Mouse (Mus musculus): ENCODE measurements around the gene Naa20. TPM values are rescaled to one million over a fixed set of nuclear protein-coding genes. Genes with fewer than 3 reads are reported as not detected.
"Not testable (repeated sequence)": the region's sequence is repeated elsewhere in the genome, so short reads cannot be mapped to it uniquely, and the experiment has no call there.

Gene Naa20
- polyA plus RNA-seq, 1 experiment from 2014 or later = 186 TPM

DNA sequence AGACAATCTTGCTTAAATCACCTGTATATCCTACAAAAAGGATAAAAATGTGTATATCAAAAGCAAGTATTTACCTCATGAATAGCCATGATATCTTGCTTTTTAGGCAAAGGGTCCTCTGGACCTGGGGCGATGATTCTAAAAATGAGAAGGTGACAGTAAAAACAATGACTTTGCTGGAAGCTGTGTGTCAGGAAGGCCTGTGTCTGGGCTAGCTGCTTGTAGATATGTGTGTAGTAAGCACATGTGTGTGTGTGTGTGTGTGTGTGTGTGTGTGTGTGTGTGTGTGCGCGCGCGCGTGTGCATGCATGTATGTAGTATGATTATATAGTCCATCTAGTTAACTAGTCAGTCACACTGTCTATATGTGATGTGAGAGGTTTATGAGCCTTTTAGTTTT is 8.1 kb upstream of the Naa20 start:
- Histone ChIP-seq H3K4me2 (ENCODE audit: low read depth, low read length) (no peak overlapping the region), H3K4me1 (ENCODE audit: control insufficient read depth, insufficient read depth, low read length) (peaks cover 9% of the 10 kb centered on the region), H3K9me3 (ENCODE audit: control insufficient read depth, low read length) (no peaks in the 10 kb centered on the region), H3K36me3 (ENCODE audit: control insufficient read depth, insufficient read depth, low read length) (no peaks in the 10 kb centered on the region), H3K27me3 (replicated peaks; ENCODE audit: control insufficient read depth, insufficient read depth, low read length) (no peaks in the 10 kb centered on the region), H3K4me3 (ENCODE audit: low read depth, low read length) (no peak overlapping the region), H3K27ac (replicated peaks; ENCODE audit: low read depth, low read length) (no peak overlapping the region), H3K9ac (ENCODE audit: low read depth, low read length) (no peak overlapping the region)
- 100% methylated on average over 6 of the region's 6 CpGs for WGBS
- ATAC-seq (ENCODE audit: low read depth) (no peak), DNase-seq (ENCODE audit: low spot score) (no peak)

- Histone ChIP-seq H3K27me3 (replicated peaks; ENCODE audit: control insufficient read depth, insufficient read depth, low read length) (no peaks in the 10 kb centered on the region), H3K4me1 (ENCODE audit: control insufficient read depth, insufficient read depth, low read length) (no peaks in the 10 kb centered on the region), H3K9me3 (ENCODE audit: control insufficient read depth, low read length) (no peaks in the 10 kb centered on the region), H3K4me3 (ENCODE audit: low read depth, low read length) (no peak overlapping the region), H3K27ac (replicated peaks; ENCODE audit: low read depth, low read length) (no peak overlapping the region), H3K36me3 (ENCODE audit: control insufficient read depth, insufficient read depth, low read length) (no peaks in the 10 kb centered on the region), H3K9ac (ENCODE audit: low read depth, low read length) (no peak overlapping the region), H3K4me2 (ENCODE audit: low read depth, low read length) (no peak overlapping the region)
- DNase-seq (ENCODE audit: low spot score) (no peak), ATAC-seq (ENCODE audit: low read depth) (no peak)
- 76% methylated on average over 9 of the region's 9 CpGs for WGBS
Observed at GRCm38 (mm10) chr2:145898106-145898505, 3.8 kb upstream of the Naa20 start.

DNA sequence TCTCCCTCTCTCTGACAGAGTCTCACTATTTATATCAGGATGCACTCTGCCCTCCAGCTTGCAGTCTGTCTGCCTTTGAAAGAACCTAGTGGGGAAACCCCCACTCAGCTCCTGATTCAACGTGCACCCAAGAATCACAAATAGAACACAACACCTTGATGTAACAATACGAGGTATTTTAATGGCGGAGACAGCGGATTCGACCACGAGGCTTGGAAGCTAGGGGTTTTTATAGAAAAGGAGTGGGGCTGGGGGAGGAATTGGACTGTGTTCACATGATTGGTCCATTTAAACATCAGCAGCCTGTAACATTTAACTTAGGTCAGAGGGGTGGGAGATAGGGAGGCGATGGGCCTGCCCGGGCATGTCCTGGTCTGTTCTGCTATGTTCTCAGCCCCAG is 1.6 kb upstream of the Naa20 start:
- WGBS = 73% methylated on average over 6 of the region's 8 CpGs
- H3K4me2 ChIP-seq (ENCODE audit: low read depth, low read length); H3K36me3 ChIP-seq (ENCODE audit: control insufficient read depth, insufficient read depth, low read length); H3K9me3 ChIP-seq (ENCODE audit: control insufficient read depth, low read length); ATAC-seq (ENCODE audit: low read depth); H3K27me3 ChIP-seq (replicated peaks; ENCODE audit: control insufficient read depth, insufficient read depth, low read length); H3K4me3 ChIP-seq (ENCODE audit: low read depth, low read length); DNase-seq (ENCODE audit: low spot score); H3K9ac ChIP-seq (ENCODE audit: low read depth, low read length); H3K27ac ChIP-seq (replicated peaks; ENCODE audit: low read depth, low read length): not testable (repeated sequence)
- H3K4me1 ChIP-seq (ENCODE audit: control insufficient read depth, insufficient read depth, low read length) = peaks cover 16% of the 10 kb centered on the region

DNA sequence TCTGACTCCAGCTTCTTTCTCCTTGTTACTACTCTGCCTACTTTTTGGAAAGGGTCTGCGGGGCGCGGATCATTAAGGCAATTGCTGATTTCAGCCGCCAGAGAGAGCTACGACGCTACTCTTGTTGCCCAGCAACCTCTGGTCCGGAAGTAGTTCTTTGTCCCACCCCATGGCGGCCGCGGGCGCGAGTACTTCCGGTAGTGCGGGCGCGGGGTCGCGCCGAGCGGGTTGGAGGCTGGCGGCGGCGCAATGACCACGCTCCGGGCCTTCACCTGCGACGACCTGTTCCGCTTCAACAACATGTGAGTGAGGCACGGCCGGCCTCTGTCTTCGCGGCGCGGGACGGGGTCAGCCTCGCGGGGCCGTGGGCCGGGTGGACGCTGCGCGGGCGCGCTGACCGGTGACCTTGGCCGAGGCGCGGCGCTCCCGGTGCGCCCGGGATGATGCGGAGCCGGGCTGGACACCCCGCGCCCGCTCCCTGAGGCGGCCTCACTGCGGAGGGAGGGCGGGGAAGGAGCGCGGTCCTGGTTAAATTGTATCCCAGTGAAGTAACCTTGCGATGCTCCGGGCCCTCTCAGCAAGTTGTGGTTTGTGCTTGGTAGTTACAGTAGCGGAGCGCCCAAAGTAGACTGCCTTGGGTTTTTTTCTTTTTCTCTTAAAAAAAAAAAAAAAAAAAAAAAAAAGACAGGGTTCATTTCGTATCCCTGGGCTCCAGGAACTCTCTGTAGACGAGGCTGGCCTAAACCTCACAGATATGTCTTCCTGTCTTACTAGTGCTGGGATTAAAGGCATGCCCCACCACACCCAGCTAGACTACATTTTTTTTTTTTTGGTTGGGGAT is 1.4 kb downstream of the Naa20 start:
- DNase-seq (ENCODE audit: low spot score) = peak; percentile 96
- H3K36me3 ChIP-seq (ENCODE audit: control insufficient read depth, insufficient read depth, low read length) = peaks cover 9% of the 10 kb centered on the region; the same call in 1 of the 2 replicates
- peak overlapping the region; percentile 98 for H3K4me3 ChIP-seq (ENCODE audit: low read depth, low read length)
- H3K4me1 ChIP-seq (ENCODE audit: control insufficient read depth, insufficient read depth, low read length) = peaks cover 17% of the 10 kb centered on the region
- peak; percentile 97 for ATAC-seq (ENCODE audit: low read depth)
- H3K9me3 ChIP-seq (ENCODE audit: control insufficient read depth, low read length) = no peaks in the 10 kb centered on the region
- H3K4me2 ChIP-seq (ENCODE audit: low read depth, low read length) = peak overlapping the region; percentile 78
- peak overlapping the region; percentile 97 for H3K9ac ChIP-seq (ENCODE audit: low read depth, low read length)
- WGBS = under 1% methylated on average over 35 of the region's 68 CpGs
- no peaks in the 10 kb centered on the region for H3K27me3 ChIP-seq (replicated peaks; ENCODE audit: control insufficient read depth, insufficient read depth, low read length)
- H3K27ac ChIP-seq (replicated peaks; ENCODE audit: low read depth, low read length) = peak overlapping the region; percentile 87

DNA sequence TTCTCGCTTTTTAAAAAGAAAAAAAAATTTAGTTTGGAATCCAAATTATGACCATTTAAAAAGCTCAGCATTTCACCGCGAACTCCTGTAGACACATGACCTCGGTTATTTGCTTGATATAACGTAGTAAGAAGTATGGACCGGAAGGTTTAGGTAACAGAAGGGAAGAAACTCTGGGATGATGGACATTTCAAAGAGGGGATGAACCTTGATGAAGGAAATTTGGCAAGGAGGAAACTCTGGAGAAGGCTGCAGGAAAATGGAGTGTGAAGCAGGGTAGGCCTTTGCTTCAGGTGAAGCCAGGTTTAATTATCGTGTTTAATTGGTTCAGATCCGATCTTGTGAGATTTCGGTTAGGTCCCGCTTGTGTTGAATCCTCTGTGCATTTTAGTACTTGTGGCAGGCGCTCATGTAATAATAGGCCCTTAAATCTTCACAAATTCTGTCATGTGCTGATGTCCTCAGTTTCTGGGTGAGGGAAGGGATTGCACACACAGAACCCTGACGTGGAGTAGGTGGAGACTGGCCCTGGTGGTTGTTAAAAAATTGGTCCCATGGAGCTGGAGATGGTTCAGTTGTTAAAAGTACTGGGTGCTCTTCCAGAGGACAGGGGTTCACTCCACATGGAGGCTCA is 2.2 kb downstream of the Naa20 start:
- H3K27ac ChIP-seq (replicated peaks; ENCODE audit: low read depth, low read length) = no peak overlapping the region; the same call in 1 of the 2 replicates
- peaks cover 17% of the 10 kb centered on the region; the same call in 1 of the 2 replicates for H3K36me3 ChIP-seq (ENCODE audit: control insufficient read depth, insufficient read depth, low read length)
- no peaks in the 10 kb centered on the region for H3K9me3 ChIP-seq (ENCODE audit: control insufficient read depth, low read length)
- WGBS = 25% methylated on average over 12 of the region's 12 CpGs
- DNase-seq (ENCODE audit: low spot score) (no peak), ATAC-seq (ENCODE audit: low read depth) (no peak)
- peak overlapping the region; percentile 98 for H3K4me3 ChIP-seq (ENCODE audit: low read depth, low read length)
- H3K4me1 ChIP-seq (ENCODE audit: control insufficient read depth, insufficient read depth, low read length) = peaks cover 17% of the 10 kb centered on the region
- no peaks in the 10 kb centered on the region for H3K27me3 ChIP-seq (replicated peaks; ENCODE audit: control insufficient read depth, insufficient read depth, low read length)
- H3K4me2 ChIP-seq (ENCODE audit: low read depth, low read length) = peak overlapping the region; percentile 78
- peak overlapping the region; percentile 97 for H3K9ac ChIP-seq (ENCODE audit: low read depth, low read length)

GRCm38 (mm10) chr2:145905156-145905555 is 3.3 kb downstream of the Naa20 start:
- ATAC-seq (ENCODE audit: low read depth) = no peak

DNA sequence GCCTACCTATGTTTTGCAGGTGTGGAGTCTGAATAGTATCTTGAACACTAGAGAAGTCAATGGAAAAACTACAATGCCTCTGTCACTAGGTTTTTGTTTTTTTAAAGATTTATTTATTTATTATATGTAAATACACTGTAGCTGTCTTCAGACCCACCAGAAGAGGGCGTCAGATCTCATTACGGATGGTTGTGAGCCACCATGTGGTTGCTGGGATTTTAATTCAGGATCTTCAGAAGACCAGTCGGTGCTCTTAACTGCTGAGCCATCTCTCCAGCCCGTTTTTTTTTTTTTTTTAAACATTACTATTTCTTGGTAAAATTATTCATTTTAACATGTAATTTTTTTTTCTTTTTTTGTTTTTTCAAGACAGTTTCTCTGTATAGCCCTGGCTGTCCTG is 4.0 kb downstream of the Naa20 start:
- H3K27me3 ChIP-seq (replicated peaks; ENCODE audit: control insufficient read depth, insufficient read depth, low read length); ATAC-seq (ENCODE audit: low read depth); H3K9ac ChIP-seq (ENCODE audit: low read depth, low read length); DNase-seq (ENCODE audit: low spot score); H3K4me3 ChIP-seq (ENCODE audit: low read depth, low read length); H3K4me2 ChIP-seq (ENCODE audit: low read depth, low read length); H3K27ac ChIP-seq (replicated peaks; ENCODE audit: low read depth, low read length); H3K9me3 ChIP-seq (ENCODE audit: control insufficient read depth, low read length): not testable (repeated sequence)
- WGBS = 44% methylated on average over 4 of the region's 4 CpGs
- H3K4me1 ChIP-seq (ENCODE audit: control insufficient read depth, insufficient read depth, low read length) = peaks cover 17% of the 10 kb centered on the region
- peaks cover 33% of the 10 kb centered on the region for H3K36me3 ChIP-seq (ENCODE audit: control insufficient read depth, insufficient read depth, low read length)

More at GRCm38 (mm10) chr2:145905156-145905555, 3.3 kb downstream of the Naa20 start:
- Histone ChIP-seq H3K9me3 (ENCODE audit: control insufficient read depth, low read length) (no peaks in the 10 kb centered on the region), H3K27me3 (replicated peaks; ENCODE audit: control insufficient read depth, insufficient read depth, low read length) (no peaks in the 10 kb centered on the region), H3K9ac (ENCODE audit: low read depth, low read length) (no peak overlapping the region), H3K4me2 (ENCODE audit: low read depth, low read length) (no peak overlapping the region), H3K4me1 (ENCODE audit: control insufficient read depth, insufficient read depth, low read length) (peaks cover 17% of the 10 kb centered on the region), H3K4me3 (ENCODE audit: low read depth, low read length) (no peak overlapping the region), H3K36me3 (ENCODE audit: control insufficient read depth, insufficient read depth, low read length) (peaks cover 26% of the 10 kb centered on the region; the same call in 1 of the 2 replicates), H3K27ac (replicated peaks; ENCODE audit: low read depth, low read length) (no peak overlapping the region)
- 84% methylated on average over 6 of the region's 6 CpGs for WGBS
- no peak for DNase-seq (ENCODE audit: low spot score)

DNA sequence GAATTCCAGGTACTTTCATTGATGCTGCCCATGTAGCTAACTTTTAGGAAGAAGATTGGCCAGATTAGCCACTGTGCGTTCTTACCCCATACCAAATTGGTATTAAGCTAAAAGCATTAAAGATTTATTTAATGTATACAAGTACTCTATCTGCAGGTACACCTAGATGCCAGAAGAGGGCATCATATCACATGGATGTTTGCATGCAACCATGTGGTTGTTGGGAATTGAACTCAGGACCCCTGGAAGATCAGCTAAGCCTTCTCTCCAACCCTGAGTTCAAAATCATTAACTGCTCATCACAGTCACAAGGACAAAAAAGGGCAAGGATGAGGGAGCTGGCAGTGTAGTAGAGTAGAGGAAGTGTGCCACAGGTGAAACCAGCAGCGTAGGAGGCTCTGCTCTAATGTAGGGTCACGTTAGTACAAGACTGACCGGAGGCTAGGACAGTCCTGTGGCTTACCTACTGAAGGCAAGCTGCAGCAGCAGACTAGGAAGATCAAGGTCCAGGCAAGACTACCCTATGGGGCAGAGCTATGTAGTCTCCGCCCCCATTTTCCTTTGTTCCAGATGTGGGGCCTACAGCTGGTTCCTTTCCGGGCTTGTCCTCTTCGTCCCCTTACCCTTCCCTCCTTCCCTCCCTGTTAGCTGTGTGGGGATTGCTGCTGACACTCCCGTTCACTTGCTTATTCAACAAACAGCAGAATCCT is 19.2 kb downstream of the Naa20 start:
- Histone ChIP-seq H3K27ac (replicated peaks; ENCODE audit: low read depth, low read length) (no peak overlapping the region), H3K4me1 (ENCODE audit: control insufficient read depth, insufficient read depth, low read length) (no peaks in the 10 kb centered on the region), H3K4me3 (ENCODE audit: low read depth, low read length) (no peak overlapping the region), H3K27me3 (replicated peaks; ENCODE audit: control insufficient read depth, insufficient read depth, low read length) (no peaks in the 10 kb centered on the region), H3K9ac (ENCODE audit: low read depth, low read length) (no peak overlapping the region), H3K4me2 (ENCODE audit: low read depth, low read length) (no peak overlapping the region), H3K36me3 (ENCODE audit: control insufficient read depth, insufficient read depth, low read length) (peaks cover 92% of the 10 kb centered on the region), H3K9me3 (ENCODE audit: control insufficient read depth, low read length) (no peaks in the 10 kb centered on the region)
- no peak for DNase-seq (ENCODE audit: low spot score)
- ATAC-seq (ENCODE audit: low read depth) = no peak
- WGBS = 79% methylated on average over 8 of the region's 8 CpGs

All from embryonic facial prominence, embryonic 14.5 days (tissue).